Mouse (Mus musculus) midbrain, postnatal 0 days (tissue): Measurements from ENCODE around the gene Art3. TPM values are rescaled to one million over a fixed set of nuclear protein-coding genes. Genes with fewer than 3 reads are reported as not detected.

Experiments
- ATAC-seq: fragments of 200-750 bp; cut with Nextera tagmentation; 2 replicates; pipeline ENCODE4 v1.8.0; 2017; ENCODE audit warnings: moderate number of reproducible peaks, mild to moderate bottlenecking, moderate TSS enrichment, moderate library complexity; ENCODE audit not compliant: low FRiP score
- DNase-seq: peaks from one replicate; pipeline ENCODE4 v3.0.0-alpha.2; 2015; ENCODE audit warnings: low spot score
- H3K27ac ChIP-seq: fragments of 300-500 bp; sonication (generic); 2 replicates; pipeline ENCODE4 v1.5.1; 2014; ENCODE audit warnings: low read depth, mild to moderate bottlenecking, low read length, mixed read lengths
- H3K27me3 ChIP-seq: fragments of 300-500 bp; sonication (generic); 2 replicates; pipeline ENCODE4 v1.6.1; 2014; ENCODE audit warnings: low read length, control low read depth, mixed read lengths; ENCODE audit not compliant: insufficient read depth
- H3K36me3 ChIP-seq: fragments of 300-500 bp; sonication (generic); 2 replicates; pipeline ENCODE4 v1.6.1; 2014; ENCODE audit warnings: low read length, control low read depth, mixed read lengths; ENCODE audit not compliant: insufficient read depth
- H3K4me1 ChIP-seq: fragments of 300-500 bp; sonication (generic); 2 replicates; pipeline ENCODE4 v1.6.1; 2014; ENCODE audit warnings: mild to moderate bottlenecking, control low read depth, antibody characterized with exemption, low read length, mixed read lengths; ENCODE audit not compliant: insufficient read depth
- H3K4me2 ChIP-seq: fragments of 300-500 bp; sonication (generic); 2 replicates; pipeline ENCODE4 v1.6.1; 2014; ENCODE audit warnings: low read depth, mild to moderate bottlenecking, low read length, mixed read lengths; ENCODE audit not compliant: poor library complexity, severe bottlenecking
- H3K4me3 ChIP-seq: fragments of 300-500 bp; sonication (generic); 2 replicates; pipeline ENCODE4 v1.5.1; 2014; ENCODE audit warnings: low read depth, mild to moderate bottlenecking, low read length, moderate library complexity
- H3K9ac ChIP-seq: fragments of 300-500 bp; sonication (generic); replicated peaks from 2 replicates; pipeline ENCODE4 v1.6.1; 2014; ENCODE audit warnings: mild to moderate bottlenecking, low read length, moderate library complexity, mixed read lengths; ENCODE audit not compliant: poor library complexity, severe bottlenecking
- H3K9me3 ChIP-seq: fragments of 300-500 bp; sonication (generic); 2 replicates; pipeline ENCODE4 v1.6.1; 2016; ENCODE audit warnings: low read length, control low read depth
- CTCF ChIP-seq: IDR thresholded peaks from 2 replicates; pipeline ENCODE4 v1.5.1; 2016; ENCODE audit warnings: antibody characterized with exemption, mild to moderate bottlenecking
- WGBS: fragments of 180-500 bp; shearing (Covaris S2); extraction: QIAGEN DNeasy Blood & Tissue Kit; methylation state at CpG from one replicate; pipeline ENCODE4 v1.1.7; 2014; 5-methylcytosine and 5-hydroxymethylcytosine counted together
- polyA plus RNA-seq: library from polyadenylated mRNA; unstranded; fragments of >200 nt; fragmentation: Nextera tagmentation; extraction: Ambion mirVana; gene quantifications from 2 replicates; pipeline ENCODE4 v1.2.1, GENCODE M21; 2015
- total RNA-seq: library from RNA; depleted of rRNA; stranded (reverse); fragments of >200 nt; gene quantifications from 2 replicates; pipeline ENCODE4 v1.2.3, GENCODE M21; 2014

Art3 gene
- total and polyA plus RNA-seq, 2 experiments from 2014 or later = 4.7 to 5.5 TPM

GRCm38 (mm10) chr5:92409361-92410155 lies 77.9 kb downstream of the Art3 start:
- Histone ChIP-seq H3K4me2 (no peak overlapping the region), H3K27me3 (no peaks in the 10 kb centered on the region), H3K4me3 (no peak overlapping the region), H3K36me3 (0 out of 2 replicates have a peak, but pooled peaks cover 5% of the 10 kb centered on the region), H3K4me1 (no peaks in the 10 kb centered on the region), H3K9ac (no peak overlapping the region), H3K9me3 (no peaks in the 10 kb centered on the region), H3K27ac (no peak overlapping the region)
- ATAC-seq (no peak), DNase-seq (no peak)
- no peak for TF ChIP-seq CTCF
- WGBS = 83% methylated on average over 9 of the region's 9 CpGs

GRCm38 (mm10) chr5:92410486-92410885 lies 78.9 kb downstream of the Art3 start:
- Histone ChIP-seq H3K4me3 (no peak overlapping the region), H3K36me3 (peaks cover 11% of the 10 kb centered on the region), H3K4me1 (no peaks in the 10 kb centered on the region), H3K9me3 (no peaks in the 10 kb centered on the region), H3K27ac (no peak overlapping the region), H3K4me2 (no peak overlapping the region), H3K27me3 (no peaks in the 10 kb centered on the region), H3K9ac (no peak overlapping the region; the same call in 1 of the 2 replicates)
- no peak for TF ChIP-seq CTCF
- DNase-seq (no peak), ATAC-seq (no peak)
- 84% methylated on average over 5 of the region's 5 CpGs for WGBS

GRCm38 (mm10) chr5:92411461-92412140 lies 80.0 kb downstream of the Art3 start:
- no peak for DNase-seq
- Histone ChIP-seq H3K4me2 (no peak overlapping the region), H3K9ac (no peak overlapping the region), H3K36me3 (peaks cover 13% of the 10 kb centered on the region), H3K27me3 (no peaks in the 10 kb centered on the region), H3K4me3 (no peak overlapping the region), H3K9me3 (no peaks in the 10 kb centered on the region), H3K4me1 (no peaks in the 10 kb centered on the region), H3K27ac (no peak overlapping the region)
- TF ChIP-seq CTCF = no peak
- 69% methylated on average over 7 of the region's 7 CpGs for WGBS
- no peak for ATAC-seq

- no peak overlapping the region for H3K4me3 ChIP-seq
- DNase-seq (no peak), ATAC-seq (no peak)
- 90% methylated on average over 11 of the region's 11 CpGs for WGBS
- H3K4me1 ChIP-seq = no peaks in the 10 kb centered on the region
- H3K27ac ChIP-seq = no peak overlapping the region
- no peak for TF ChIP-seq CTCF
- no peak overlapping the region for H3K4me2 ChIP-seq
- no peak overlapping the region for H3K9ac ChIP-seq
- H3K27me3 ChIP-seq = no peaks in the 10 kb centered on the region
- peaks cover 21% of the 10 kb centered on the region for H3K36me3 ChIP-seq
- H3K9me3 ChIP-seq = no peaks in the 10 kb centered on the region
Measured at GRCm38 (mm10) chr5:92413271-92413981, 81.8 kb downstream of the Art3 start.

- Histone ChIP-seq H3K4me3 (no peak overlapping the region), H3K4me2 (no peak overlapping the region), H3K9ac (no peak overlapping the region), H3K27me3 (no peaks in the 10 kb centered on the region), H3K4me1 (no peaks in the 10 kb centered on the region), H3K9me3 (no peaks in the 10 kb centered on the region), H3K36me3 (peaks cover 21% of the 10 kb centered on the region), H3K27ac (no peak overlapping the region)
- ATAC-seq (0 out of 2 replicates have a peak, but pooled peaks have one; percentile 23), DNase-seq (no peak)
- TF ChIP-seq CTCF = no peak
- WGBS = 91% methylated on average over 8 of the region's 8 CpGs
Measured at GRCm38 (mm10) chr5:92413982-92414375, 82.4 kb downstream of the Art3 start.
